Mouse (Mus musculus) small intestine, adult 2 months (tissue): ENCODE data around the gene Upk1a.

Experiments
- CTCF ChIP-seq: fragments of 200-500 bp; IDR thresholded peaks from 2 replicates; pipeline ENCODE4 v1.5.1; 2012; ENCODE audit warnings: low read depth, mild to moderate bottlenecking, control low read depth, inconsistent platforms, low read length, moderate library complexity, mixed read lengths; ENCODE audit not compliant: insufficient replicate concordance, insufficient read length; ENCODE audit errors: extremely low read depth
- POLR2A ChIP-seq: fragments of 200-500 bp; IDR thresholded peaks from 2 replicates; pipeline ENCODE4 v1.6.1; 2012; ENCODE audit warnings: low read depth, mild to moderate bottlenecking, control low read depth, inconsistent platforms, low read length, moderate library complexity

- peak; percentile 82 for TF ChIP-seq CTCF
- no peak for TF ChIP-seq POLR2A
Measured at GRCm38 (mm10) chr7:30607706-30608309, 4.8 kb downstream of the Upk1a start.
